Mouse (Mus musculus) embryonic facial prominence, embryonic 10.5 days (tissue): ENCODE data around the gene Scel. TPM values are rescaled to one million over a fixed set of nuclear protein-coding genes. Genes with fewer than 3 reads are reported as not detected.

ENCODE experiments used
- DNase-seq: peaks from one replicate; pipeline ENCODE4 v3.0.0-alpha.2; 2017; ENCODE audit warnings: low spot score
- H3K27ac ChIP-seq: fragments of 300-500 bp; sonication (generic); replicated peaks from 2 replicates; pipeline ENCODE4 v1.5.1; 2016; ENCODE audit warnings: mild to moderate bottlenecking
- H3K27me3 ChIP-seq: fragments of 300-500 bp; sonication (generic); replicated peaks from 2 replicates; pipeline ENCODE4 v1.6.1; 2016; ENCODE audit warnings: low read depth, mild to moderate bottlenecking; ENCODE audit not compliant: poor library complexity, severe bottlenecking
- H3K36me3 ChIP-seq: fragments of 300-500 bp; sonication (generic); replicated peaks from 2 replicates; pipeline ENCODE4 v1.6.1; 2016; ENCODE audit warnings: mild to moderate bottlenecking, moderate library complexity
- H3K4me1 ChIP-seq: fragments of 300-500 bp; sonication (generic); 2 replicates; pipeline ENCODE4 v1.6.1; 2016
- H3K4me3 ChIP-seq: fragments of 300-500 bp; sonication (generic); 2 replicates; pipeline ENCODE4 v1.5.1; 2016; ENCODE audit warnings: mild to moderate bottlenecking, moderate library complexity
- H3K9me3 ChIP-seq: fragments of 300-500 bp; sonication (generic); 2 replicates; pipeline ENCODE4 v1.6.1; 2016; ENCODE audit warnings: mild to moderate bottlenecking
- WGBS: fragments of 180-500 bp; shearing (Covaris S2); methylation state at CpG from one replicate; pipeline ENCODE4 v1.1.7; 2016; 5-methylcytosine and 5-hydroxymethylcytosine counted together
- polyA plus RNA-seq: library from polyadenylated mRNA; unstranded; fragments of >200 nt; fragmentation: Nextera tagmentation; extraction: Ambion mirVana; gene quantifications from 2 replicates; pipeline ENCODE4 v1.2.1, GENCODE M21; 2016

The Scel gene
- polyA plus RNA-seq, 1 experiment from 2014 or later = 0.14 TPM

- no peak for DNase-seq
- no peak overlapping the region for H3K27ac ChIP-seq
- WGBS = 92% methylated on average over 8 of the region's 8 CpGs
- H3K4me1 ChIP-seq = no peaks in the 10 kb centered on the region
- no peaks in the 10 kb centered on the region for H3K27me3 ChIP-seq
- no peaks in the 10 kb centered on the region for H3K36me3 ChIP-seq
- no peak overlapping the region for H3K4me3 ChIP-seq
- H3K9me3 ChIP-seq = no peaks in the 10 kb centered on the region
These were observed 27.5 kb upstream of the Scel start for GRCm38 (mm10) chr14:103485671-103486070.

- Histone ChIP-seq H3K4me3 (no peak overlapping the region), H3K36me3 (no peaks in the 10 kb centered on the region), H3K4me1 (no peaks in the 10 kb centered on the region), H3K27me3 (no peaks in the 10 kb centered on the region), H3K27ac (no peak overlapping the region), H3K9me3 (0 out of 2 replicates have a peak, but pooled peaks cover 7% of the 10 kb centered on the region)
- WGBS = 93% methylated on average over 5 of the region's 5 CpGs
- DNase-seq = no peak
These were observed 26.2 kb upstream of the Scel start for GRCm38 (mm10) chr14:103486974-103487373.

GRCm38 (mm10) chr14:103488659-103489058, 24.5 kb upstream of the Scel start:
- DNase-seq = no peak
- no peaks in the 10 kb centered on the region for H3K27me3 ChIP-seq
- no peaks in the 10 kb centered on the region for H3K36me3 ChIP-seq
- H3K27ac ChIP-seq = no peak overlapping the region
- peaks cover 13% of the 10 kb centered on the region for H3K9me3 ChIP-seq
- WGBS = 79% methylated on average over 3 of the region's 3 CpGs
- no peaks in the 10 kb centered on the region for H3K4me1 ChIP-seq
- H3K4me3 ChIP-seq = no peak overlapping the region

- H3K27me3 ChIP-seq = no peaks in the 10 kb centered on the region
- peaks cover under 1% of the 10 kb centered on the region for H3K9me3 ChIP-seq
- WGBS = 64% methylated on average over 8 of the region's 8 CpGs
- no peak overlapping the region for H3K4me3 ChIP-seq
- peaks cover 12% of the 10 kb centered on the region for H3K4me1 ChIP-seq
- H3K27ac ChIP-seq = no peak overlapping the region
- H3K36me3 ChIP-seq = no peaks in the 10 kb centered on the region
- no peak for DNase-seq
These were observed 14.9 kb upstream of the Scel start for GRCm38 (mm10) chr14:103498199-103498598.

- Histone ChIP-seq H3K9me3 (no peaks in the 10 kb centered on the region), H3K4me3 (no peak overlapping the region), H3K4me1 (peaks cover 12% of the 10 kb centered on the region), H3K27ac (no peak overlapping the region), H3K27me3 (no peaks in the 10 kb centered on the region), H3K36me3 (no peaks in the 10 kb centered on the region)
- no peak for DNase-seq
- 78% methylated on average over 5 of the region's 5 CpGs for WGBS
These were observed 14.5 kb upstream of the Scel start for GRCm38 (mm10) chr14:103498613-103499012.

- no peaks in the 10 kb centered on the region for H3K9me3 ChIP-seq
- no peak for DNase-seq
- H3K4me3 ChIP-seq = no peak overlapping the region
- 41% methylated on average over 1 of the region's 1 CpGs for WGBS
- no peaks in the 10 kb centered on the region for H3K27me3 ChIP-seq
- H3K27ac ChIP-seq = no peak overlapping the region
- peaks cover 12% of the 10 kb centered on the region for H3K4me1 ChIP-seq
- H3K36me3 ChIP-seq = no peaks in the 10 kb centered on the region
These were observed 14.1 kb upstream of the Scel start for GRCm38 (mm10) chr14:103499060-103499459.

- H3K36me3 ChIP-seq = no peaks in the 10 kb centered on the region
- no peaks in the 10 kb centered on the region for H3K27me3 ChIP-seq
- peaks cover 12% of the 10 kb centered on the region for H3K4me1 ChIP-seq
- no peaks in the 10 kb centered on the region for H3K9me3 ChIP-seq
- no peak overlapping the region; the same call in 1 of the 2 replicates for H3K27ac ChIP-seq
- no peak overlapping the region for H3K4me3 ChIP-seq
- DNase-seq = no peak
- 35% methylated on average over 7 of the region's 7 CpGs for WGBS
These were observed 12.8 kb upstream of the Scel start for GRCm38 (mm10) chr14:103500309-103500708.

GRCm38 (mm10) chr14:103500941-103501340, 12.2 kb upstream of the Scel start:
- Histone ChIP-seq H3K4me1 (peaks cover 12% of the 10 kb centered on the region), H3K9me3 (no peaks in the 10 kb centered on the region), H3K36me3 (no peaks in the 10 kb centered on the region), H3K27ac (no peak overlapping the region), H3K4me3 (no peak overlapping the region), H3K27me3 (no peaks in the 10 kb centered on the region)
- peak; percentile 30 for DNase-seq
- WGBS = 16% methylated on average over 4 of the region's 4 CpGs

- no peak for DNase-seq
- no peaks in the 10 kb centered on the region for H3K27me3 ChIP-seq
- peaks cover 12% of the 10 kb centered on the region for H3K4me1 ChIP-seq
- no peaks in the 10 kb centered on the region for H3K36me3 ChIP-seq
- H3K9me3 ChIP-seq = no peaks in the 10 kb centered on the region
- H3K4me3 ChIP-seq = no peak overlapping the region
- WGBS = 81% methylated on average over 7 of the region's 7 CpGs
- no peak overlapping the region for H3K27ac ChIP-seq
These were observed 8.6 kb upstream of the Scel start for GRCm38 (mm10) chr14:103504514-103504913.

- Histone ChIP-seq H3K36me3 (no peaks in the 10 kb centered on the region), H3K27ac (no peak overlapping the region), H3K27me3 (no peaks in the 10 kb centered on the region), H3K4me3 (no peak overlapping the region), H3K9me3 (no peaks in the 10 kb centered on the region), H3K4me1 (peaks cover 6% of the 10 kb centered on the region)
- no peak for DNase-seq
- WGBS = 95% methylated on average over 8 of the region's 8 CpGs
These were observed 3.6 kb upstream of the Scel start for GRCm38 (mm10) chr14:103509544-103509943.

- Histone ChIP-seq H3K27me3 (no peaks in the 10 kb centered on the region), H3K27ac (no peak overlapping the region), H3K9me3 (no peaks in the 10 kb centered on the region), H3K36me3 (no peaks in the 10 kb centered on the region), H3K4me3 (no peak overlapping the region), H3K4me1 (peaks cover 6% of the 10 kb centered on the region)
- WGBS = 77% methylated on average over 7 of the region's 7 CpGs
- DNase-seq = no peak
These were observed 300 bp downstream of the Scel start for GRCm38 (mm10) chr14:103513473-103513811.

- Histone ChIP-seq H3K27ac (no peak overlapping the region), H3K9me3 (no peaks in the 10 kb centered on the region), H3K27me3 (no peaks in the 10 kb centered on the region), H3K36me3 (no peaks in the 10 kb centered on the region), H3K4me3 (no peak overlapping the region), H3K4me1 (peaks cover 6% of the 10 kb centered on the region)
- 89% methylated on average over 8 of the region's 8 CpGs for WGBS
- no peak for DNase-seq
These were observed 2.3 kb downstream of the Scel start for GRCm38 (mm10) chr14:103515419-103515818.

GRCm38 (mm10) chr14:103526286-103526685, 13.1 kb downstream of the Scel start:
- Histone ChIP-seq H3K36me3 (no peaks in the 10 kb centered on the region), H3K27me3 (no peaks in the 10 kb centered on the region), H3K4me1 (peaks cover 5% of the 10 kb centered on the region; the same call in 1 of the 2 replicates), H3K4me3 (no peak overlapping the region), H3K27ac (no peak overlapping the region), H3K9me3 (no peaks in the 10 kb centered on the region)
- WGBS = 92% methylated on average over 1 of the region's 1 CpGs
- no peak for DNase-seq
